Mouse (Mus musculus): ENCODE results near the gene Apip. TPM values are rescaled to one million over a fixed set of nuclear protein-coding genes. Genes with fewer than 3 reads are reported as not detected.

Gene Apip
- 10 to 100 TPM; 21.6 to 30.9 TPM for total RNA-seq (2021)
- long read RNA-seq, experiment 1, transcript Apip-201 (7 exons, 919 nt), result major isoform, 8 of 28 reads
- long read RNA-seq, experiment 1, partial matches to known transcripts, result 10 of 28 reads
- long read RNA-seq, experiment 1, other reads (novel, unspliced or antisense), result 9 of 28 reads
- long read RNA-seq, experiment 2, transcript Apip-201 (7 exons, 919 nt), result major isoform, 10 of 31 reads
- long read RNA-seq, experiment 2, partial matches to known transcripts, result 14 of 31 reads
- long read RNA-seq, experiment 2, other reads (novel, unspliced or antisense), result 3 of 31 reads

GRCm38 (mm10) chr2:103073219-103073982 lies at the start of gene Apip, which contains the start of gene Pdhx:
Apip (plus strand) TSS chr2:103073675.
Pdhx (minus strand) TSS chr2:103073513.
- intact Hi-C loops (cut with DNase I), result loop anchor here (10.0 kb wide), 1 partner anchor 389 kb away; no protein-coding TSS in a partner anchor

GRCm38 (mm10) chr2:103037831-103038230 lies 35.6 kb upstream of the Apip start:
- intact Hi-C loops (cut with DNase I), result no loop called here
- no peak for DNase-seq (ENCODE audit: low spot score in 2 of 2)

More at GRCm38 (mm10) chr2:103073219-103073982, at the start of gene Apip, which contains the start of gene Pdhx:
- DNase-seq (ENCODE audit: low spot score in 2 of 2), result peak; percentile 100

GRCm38 (mm10) chr2:103040896-103041295 lies 32.6 kb upstream of the Apip start:
- intact Hi-C loops (cut with DNase I), result no loop called here
- DNase-seq (ENCODE audit: low spot score in 2 of 2), result no peak

- intact Hi-C loops (cut with DNase I), result no loop called here
- no peak for DNase-seq (ENCODE audit: low spot score in 2 of 2)
Measured at GRCm38 (mm10) chr2:103045286-103045685, 28.2 kb upstream of the Apip start.

GRCm38 (mm10) chr2:103051937-103052893 lies 21.3 kb upstream of the Apip start:
- no peak for DNase-seq (ENCODE audit: low spot score in 2 of 2)
- intact Hi-C loops (cut with DNase I), result no loop called here

- intact Hi-C loops (cut with DNase I), result no loop called here
Measured at GRCm38 (mm10) chr2:103055820-103056219, 17.7 kb upstream of the Apip start.

GRCm38 (mm10) chr2:103058266-103058665 lies 15.2 kb upstream of the Apip start:
- intact Hi-C loops (cut with DNase I), result no loop called here
- no peak for DNase-seq (ENCODE audit: low spot score in 2 of 2)

More at GRCm38 (mm10) chr2:103055820-103056219, 17.7 kb upstream of the Apip start:
- DNase-seq (ENCODE audit: low spot score in 2 of 2), result no peak

GRCm38 (mm10) chr2:103062865-103063264 lies 10.6 kb upstream of the Apip start:
- intact Hi-C loops (cut with DNase I), result no loop called here

DNA sequence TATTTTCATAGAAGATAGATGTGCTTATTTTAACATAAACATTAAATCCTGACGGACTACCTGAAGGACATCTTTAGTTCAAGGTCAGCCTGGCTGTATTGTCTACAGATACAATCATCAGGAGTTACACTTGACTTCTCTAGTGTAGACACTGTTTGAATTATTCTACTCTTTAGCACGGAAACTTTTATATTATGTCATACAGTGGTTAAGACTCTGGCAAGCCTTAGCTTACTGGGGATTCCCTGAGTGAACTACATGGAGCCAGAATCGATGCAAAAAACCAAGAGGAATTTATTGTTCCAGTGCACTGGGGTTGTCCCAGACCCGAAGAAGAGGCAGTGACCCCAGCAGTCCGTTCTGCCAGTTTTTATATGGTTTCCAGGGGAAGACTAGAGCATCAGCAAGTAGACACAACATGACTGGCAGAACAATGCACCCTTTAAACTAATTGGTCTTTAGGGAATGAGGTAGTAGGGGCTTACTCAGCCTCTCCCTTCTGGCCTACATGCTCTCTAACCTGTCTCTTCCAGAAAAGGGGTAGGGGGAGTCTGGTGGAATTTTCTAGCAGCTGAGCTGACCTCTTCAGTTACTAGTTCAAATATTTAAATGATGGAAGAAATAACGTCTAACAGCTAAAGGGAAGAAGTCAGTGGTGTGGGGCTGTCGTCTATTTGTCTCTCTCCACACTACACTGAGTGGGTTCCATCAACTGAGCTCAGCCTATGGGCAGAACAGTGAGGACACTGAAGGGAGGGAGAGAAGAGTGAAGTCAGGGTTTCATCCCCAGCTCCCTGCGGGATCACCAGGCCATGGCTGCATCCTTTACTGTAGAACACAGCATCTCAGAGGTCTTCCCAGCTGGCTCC lies 6.6 kb upstream of the Apip start:
- intact Hi-C loops (cut with DNase I), result no loop called here
- DNase-seq (ENCODE audit: low spot score in 2 of 2), result no peak

More at GRCm38 (mm10) chr2:103062865-103063264, 10.6 kb upstream of the Apip start:
- peak; percentile 30 to 45 for DNase-seq (ENCODE audit: low spot score in 2 of 2)

DNA sequence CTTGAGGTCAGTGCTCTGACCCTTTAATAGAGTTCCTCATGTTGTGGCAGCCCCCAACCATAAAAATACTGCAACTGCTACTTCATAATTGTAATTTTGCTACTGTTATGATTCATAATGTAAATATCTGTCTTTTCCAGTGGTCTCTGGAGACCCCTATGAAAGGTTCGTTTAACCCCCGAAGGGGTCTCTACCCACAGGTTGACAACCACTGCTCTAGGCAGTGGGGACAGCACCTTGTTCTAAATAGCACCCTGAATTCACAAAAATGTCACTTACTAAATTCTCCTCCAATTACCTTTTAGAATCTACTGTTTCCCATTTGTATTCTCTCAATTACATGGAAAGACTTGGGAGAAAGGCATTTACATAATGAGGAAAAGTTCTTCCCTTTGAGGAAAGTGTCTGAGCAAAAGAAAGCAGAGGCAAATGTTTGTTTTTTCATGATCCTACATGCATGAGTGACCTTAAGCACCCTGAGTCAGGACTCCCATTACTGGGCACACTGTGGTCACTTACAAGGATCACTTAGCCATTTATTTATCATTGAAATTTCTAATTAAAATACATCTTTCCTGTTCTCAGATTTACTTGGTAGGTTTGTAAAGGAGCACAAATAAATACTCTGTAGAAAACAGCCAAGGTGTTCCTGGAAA lies 5.8 kb upstream of the Apip start:
- no peak for DNase-seq (ENCODE audit: low spot score in 2 of 2)
- intact Hi-C loops (cut with DNase I), result no loop called here

DNA sequence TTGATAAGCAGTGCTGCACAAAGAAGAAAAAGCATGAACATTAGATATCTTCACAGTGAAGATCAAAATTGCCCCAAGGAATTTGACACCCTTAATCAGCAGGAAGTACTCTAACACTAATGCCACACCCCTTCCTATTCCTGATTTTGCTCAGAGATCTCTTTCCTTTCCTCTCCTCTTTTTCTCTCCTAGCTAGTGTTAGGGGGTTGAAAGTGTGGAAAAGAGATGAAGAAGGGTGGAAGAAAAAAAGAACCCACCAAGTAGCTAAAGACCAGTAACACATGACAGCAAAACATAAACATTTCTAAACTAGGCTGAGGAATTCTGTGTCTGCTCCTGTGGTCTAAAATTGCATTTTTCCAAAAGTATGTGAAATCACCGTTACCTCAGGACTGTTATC lies 4.9 kb upstream of the Apip start:
- intact Hi-C loops (cut with DNase I), result no loop called here
- DNase-seq (ENCODE audit: low spot score in 2 of 2), result no peak

DNA sequence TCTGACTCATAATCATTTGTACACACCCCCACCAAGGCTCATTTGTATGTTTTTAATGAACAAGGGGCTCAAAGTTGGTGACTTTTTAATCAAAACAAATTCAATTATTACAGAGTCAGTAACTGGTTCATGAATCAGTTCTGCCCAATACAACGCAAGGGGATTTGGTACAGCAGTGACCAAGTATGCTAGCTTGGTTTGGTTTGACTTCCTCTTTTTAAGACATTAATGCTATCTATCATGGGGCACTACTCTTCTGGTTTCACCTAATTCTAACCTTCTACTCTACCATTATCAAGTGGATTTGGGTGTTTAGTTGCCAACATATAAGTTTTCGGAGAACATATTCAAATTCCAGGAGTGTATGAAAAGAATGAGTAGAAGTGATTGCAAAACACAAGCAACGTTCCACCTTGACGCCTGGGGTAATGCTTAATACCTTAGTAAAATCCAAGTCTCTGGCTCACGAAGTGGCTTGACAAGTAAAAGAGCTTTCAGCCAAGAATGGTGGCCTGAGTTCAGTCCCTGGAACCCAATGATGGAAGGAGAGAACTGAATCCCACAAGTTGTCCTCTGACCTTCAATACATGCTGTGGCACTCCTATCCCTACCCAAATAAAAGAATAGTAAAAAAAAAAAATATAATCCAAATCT lies 3.6 kb upstream of the Apip start:
- DNase-seq (ENCODE audit: low spot score in 2 of 2), result no peak
- intact Hi-C loops (cut with DNase I), result loop anchor here (10.0 kb wide), 1 partner anchor 385 kb away; no protein-coding TSS in a partner anchor

GRCm38 (mm10) chr2:103070586-103070985 lies 2.9 kb upstream of the Apip start:
- DNase-seq (ENCODE audit: low spot score in 2 of 2), result no peak
- intact Hi-C loops (cut with DNase I), result loop anchor here (10.0 kb wide), 1 partner anchor 386 kb away; no protein-coding TSS in a partner anchor

- DNase-seq (ENCODE audit: low spot score in 2 of 2), result no peak
- intact Hi-C loops (cut with DNase I), result loop anchor here (5.0 to 10.0 kb wide), 2 partner anchors 274 to 364 kb away; no protein-coding TSS in a partner anchor
Measured at GRCm38 (mm10) chr2:103081117-103081516, 7.6 kb downstream of the Apip start.

DNA sequence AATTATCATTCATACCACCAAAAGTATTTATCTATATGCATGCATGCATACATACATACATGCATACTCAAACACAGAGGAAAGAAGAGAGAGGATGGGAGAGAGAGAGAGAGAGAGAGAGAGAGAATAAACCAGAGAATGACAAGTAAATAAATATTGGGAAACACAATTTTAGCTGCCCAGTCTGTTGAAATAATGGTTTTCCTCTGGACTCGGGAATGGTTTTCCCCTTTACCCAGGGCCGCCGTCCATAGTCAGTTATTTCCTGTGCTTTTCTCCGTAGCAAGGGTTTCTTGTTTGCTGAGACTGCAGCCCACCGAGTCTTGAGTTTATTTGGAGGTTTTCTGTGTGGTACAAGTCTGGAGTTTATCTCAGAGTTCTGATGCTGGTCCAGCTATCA lies 8.2 kb downstream of the Apip start:
- intact Hi-C loops (cut with DNase I), result loop anchor here (5.0 to 10.0 kb wide), 2 partner anchors 274 to 363 kb away; no protein-coding TSS in a partner anchor
- DNase-seq (ENCODE audit: low spot score in 2 of 2), result no peak

DNA sequence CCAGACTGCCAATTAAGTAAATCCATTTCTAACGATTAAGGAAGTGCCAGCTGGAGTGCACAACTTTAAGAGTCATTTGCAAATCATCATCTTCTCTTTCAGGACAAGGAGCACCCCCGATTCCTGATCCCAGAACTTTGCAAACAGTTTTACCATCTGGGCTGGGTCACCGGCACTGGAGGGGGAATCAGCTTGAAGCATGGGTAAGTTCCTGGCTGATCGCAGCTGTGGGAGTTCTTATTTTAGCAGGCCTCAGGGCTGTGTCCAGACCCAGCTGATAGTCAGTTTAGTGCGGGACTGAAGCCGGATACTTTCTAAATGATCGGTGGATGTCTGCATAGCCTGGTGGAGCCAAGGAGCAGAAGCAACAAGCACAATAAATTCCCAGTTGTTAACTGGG lies 9.4 kb downstream of the Apip start:
- intact Hi-C loops (cut with DNase I), result loop anchor here (5.0 to 10.0 kb wide), 2 partner anchors 276 to 362 kb away; no protein-coding TSS in a partner anchor
- DNase-seq (ENCODE audit: low spot score in 2 of 2), result no peak

DNA sequence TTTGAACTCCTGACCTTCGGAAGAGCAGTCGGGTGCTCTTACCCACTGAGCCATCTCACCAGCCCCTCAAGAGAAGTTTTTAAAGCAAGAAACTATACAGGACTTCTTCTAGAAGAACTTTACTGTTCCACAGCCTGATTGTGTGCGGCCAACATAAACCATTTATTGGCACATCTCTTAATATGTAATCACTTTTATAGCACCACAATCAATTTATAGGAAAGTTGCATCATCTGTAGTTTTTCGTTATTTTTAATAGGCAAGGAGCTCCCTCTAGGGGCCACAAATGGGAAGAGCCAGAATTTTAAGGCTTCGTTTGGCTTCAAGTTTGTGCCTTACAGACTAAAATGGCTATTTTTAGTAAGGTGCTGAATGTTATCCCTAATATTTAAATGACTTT lies 11.0 kb downstream of the Apip start:
- peak; percentile 25 to 35 for DNase-seq (ENCODE audit: low spot score in 2 of 2)
- intact Hi-C loops (cut with DNase I), result loop anchor here (5.0 to 10.0 kb wide), 2 partner anchors 277 to 360 kb away; no protein-coding TSS in a partner anchor
